Mouse (Mus musculus): Measurements from ENCODE around the gene D5Ertd579e.

D5Ertd579e gene

GRCm38 (mm10) chr5:36603031-36603430, 92.8 kb downstream of the D5Ertd579e start:
- DNase-seq (ENCODE audit: low spot score) = peak; percentile 44

- no peak for DNase-seq (ENCODE audit: low spot score)
Observed at GRCm38 (mm10) chr5:36602028-36602427, 93.8 kb downstream of the D5Ertd579e start.

- no peak for DNase-seq (ENCODE audit: low spot score)
Observed at GRCm38 (mm10) chr5:36601492-36601891, 94.3 kb downstream of the D5Ertd579e start.

- no peak for DNase-seq (ENCODE audit: low spot score)
Observed at GRCm38 (mm10) chr5:36598883-36599282, 96.9 kb downstream of the D5Ertd579e start.

- DNase-seq (ENCODE audit: low spot score) = peak; percentile 31
Observed at GRCm38 (mm10) chr5:36597653-36598052, 98.2 kb downstream of the D5Ertd579e start.

GRCm38 (mm10) chr5:36596225-36596624, 99.6 kb downstream of the D5Ertd579e start:
- no peak for DNase-seq (ENCODE audit: low spot score)

- DNase-seq (ENCODE audit: low spot score) = no peak
Observed at GRCm38 (mm10) chr5:36595115-36595514, 100.7 kb downstream of the D5Ertd579e start.

- no peak for DNase-seq (ENCODE audit: low spot score)
Observed at GRCm38 (mm10) chr5:36594344-36594743, 101.5 kb downstream of the D5Ertd579e start.

GRCm38 (mm10) chr5:36593176-36593575, 102.6 kb downstream of the D5Ertd579e start, which contains the start of gene Tbc1d14:
TSS of gene Tbc1d14 (minus strand) at chr5:36593276.
- DNase-seq (ENCODE audit: low spot score) = no peak

- DNase-seq (ENCODE audit: low spot score) = no peak
Observed at GRCm38 (mm10) chr5:36590499-36590920, 105.3 kb downstream of the D5Ertd579e start.

GRCm38 (mm10) chr5:36584299-36584698, 111.5 kb downstream of the D5Ertd579e start:
- no peak for DNase-seq (ENCODE audit: low spot score)

GRCm38 (mm10) chr5:36581924-36582642, 113.7 kb downstream of the D5Ertd579e start:
- DNase-seq (ENCODE audit: low spot score) = peak; percentile 100

- DNase-seq (ENCODE audit: low spot score) = no peak
Observed at GRCm38 (mm10) chr5:36581259-36581923, 114.4 kb downstream of the D5Ertd579e start.

GRCm38 (mm10) chr5:36579967-36580366, 115.9 kb downstream of the D5Ertd579e start:
- no peak for DNase-seq (ENCODE audit: low spot score)

- no peak for DNase-seq (ENCODE audit: low spot score)
Observed at GRCm38 (mm10) chr5:36578982-36579381, 116.8 kb downstream of the D5Ertd579e start.

- DNase-seq (ENCODE audit: low spot score) = no peak
Observed at GRCm38 (mm10) chr5:36576457-36576856, 119.4 kb downstream of the D5Ertd579e start.

- DNase-seq (ENCODE audit: low spot score) = no peak
Observed at GRCm38 (mm10) chr5:36575745-36576144, 120.1 kb downstream of the D5Ertd579e start.

- DNase-seq (ENCODE audit: low spot score) = peak; percentile 37
Observed at GRCm38 (mm10) chr5:36575227-36575626, 120.6 kb downstream of the D5Ertd579e start.

- DNase-seq (ENCODE audit: low spot score) = no peak
Observed at GRCm38 (mm10) chr5:36574147-36574870, 121.5 kb downstream of the D5Ertd579e start.

- no peak for DNase-seq (ENCODE audit: low spot score)
Observed at GRCm38 (mm10) chr5:36573354-36573753, 122.5 kb downstream of the D5Ertd579e start.

GRCm38 (mm10) chr5:36571371-36571770, 124.5 kb downstream of the D5Ertd579e start:
- DNase-seq (ENCODE audit: low spot score) = no peak

- no peak for DNase-seq (ENCODE audit: low spot score)
Observed at GRCm38 (mm10) chr5:36570546-36571245, 125.1 kb downstream of the D5Ertd579e start.

Data from ovary, postnatal 36 days (tissue).